Mouse (Mus musculus) olfactory bulb, adult 2 months (tissue): ENCODE results near the gene Lrtm1.

Experiments used
- CTCF ChIP-seq: fragments of 200-500 bp; IDR thresholded peaks from 2 replicates; pipeline ENCODE4 v1.5.1; 2012; ENCODE audit warnings: low read depth, mild to moderate bottlenecking, low read length, moderate library complexity; ENCODE audit not compliant: insufficient read depth
- POLR2A ChIP-seq: fragments of 200-500 bp; IDR thresholded peaks from 2 replicates; pipeline ENCODE4 v1.6.1; 2012; ENCODE audit warnings: mild to moderate bottlenecking, low read depth, low read length, moderate library complexity; ENCODE audit not compliant: insufficient read depth

GRCm38 (mm10) chr14:29029896-29030420 lies 11.9 kb downstream of the Lrtm1 start:
- TF ChIP-seq CTCF: no peak
- TF ChIP-seq POLR2A: no peak
